Mouse (Mus musculus) left cerebral cortex, postnatal 4 days (tissue): ENCODE measurements around the gene Rhpn2. TPM values are rescaled to one million over a fixed set of nuclear protein-coding genes. Genes with fewer than 3 reads are reported as not detected.

Experiments
- DNase-seq: peaks from one replicate; pipeline ENCODE4 v3.0.0-alpha.2; 2022
- intact Hi-C: fragments of 180-260 bp; cut with DNase I; formaldehyde crosslinking; loops from one replicate; pipeline ENCODE4 v1.15.1; 2025
- total RNA-seq, 2 experiments: library from RNA; stranded (reverse); gene quantifications; 2 replicates each; pipeline ENCODE4 v1.2.3; 2021

The Rhpn2 gene
- total RNA-seq, 2 experiments from 2014 or later = 1.6 to 2.0 TPM

DNA sequence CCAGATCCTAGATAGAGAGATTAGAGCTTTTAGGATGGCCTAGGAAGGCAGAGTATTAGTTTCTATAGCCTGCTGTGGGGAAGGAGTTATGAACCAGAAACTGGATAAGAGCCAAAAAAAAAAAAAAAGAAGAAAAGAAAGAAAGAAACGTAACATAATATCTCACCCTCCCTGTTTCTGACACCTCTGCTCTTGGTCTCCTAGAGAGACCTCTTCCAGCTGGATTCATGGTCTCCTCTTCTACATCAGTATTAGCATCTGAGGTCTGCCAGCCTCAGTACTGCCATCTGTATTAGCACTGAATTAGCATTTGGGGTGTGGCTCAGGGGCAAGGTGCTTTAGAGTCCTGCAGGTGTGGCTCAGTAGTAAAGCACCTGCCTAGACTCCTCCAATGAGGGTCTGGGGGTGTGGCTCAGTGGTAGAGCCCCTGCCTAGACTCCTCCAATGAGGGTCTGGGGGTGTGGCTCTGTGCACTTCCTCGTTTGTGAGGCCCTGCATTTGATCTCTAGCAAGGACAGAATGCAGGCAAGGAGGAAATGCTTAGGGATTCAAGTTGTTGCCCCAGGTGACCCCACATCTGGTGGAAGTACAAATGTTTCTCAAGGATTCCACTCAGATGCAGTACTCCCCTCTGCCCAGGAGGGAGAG is 48.9 kb downstream of the Rhpn2 start:
- intact Hi-C loops = no loop called here

GRCm38 (mm10) chr7:35386525-35386952 is 52.6 kb downstream of the Rhpn2 start:
- DNase-seq = no peak
- intact Hi-C loops = no loop called here

More for the DNA sequence above, 48.9 kb downstream of the Rhpn2 start:
- no peak for DNase-seq

DNA sequence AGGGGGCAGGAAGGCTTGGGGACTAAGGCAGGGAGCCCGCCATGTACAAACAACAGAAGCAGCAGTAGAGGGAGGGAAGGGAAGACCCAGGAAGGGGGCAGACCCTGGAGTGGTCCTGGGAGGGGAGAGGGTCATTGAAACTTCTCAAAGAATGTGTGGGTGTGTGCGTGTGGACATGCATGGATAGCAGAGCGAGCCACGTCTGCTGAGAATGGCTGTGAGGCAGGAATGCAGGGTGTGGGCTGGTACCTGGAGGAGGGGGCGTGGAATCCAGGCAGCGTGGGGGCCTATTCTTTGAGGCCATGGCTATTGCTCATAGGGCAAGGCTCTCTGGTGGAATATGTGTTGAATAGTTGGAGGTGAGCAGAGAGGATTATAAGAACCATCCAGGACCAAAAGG is 54.7 kb downstream of the Rhpn2 start:
- intact Hi-C loops = no loop called here
- DNase-seq = no peak

GRCm38 (mm10) chr7:35392935-35393334 is 59.0 kb downstream of the Rhpn2 start:
- intact Hi-C loops = no loop called here
- DNase-seq = no peak

DNA sequence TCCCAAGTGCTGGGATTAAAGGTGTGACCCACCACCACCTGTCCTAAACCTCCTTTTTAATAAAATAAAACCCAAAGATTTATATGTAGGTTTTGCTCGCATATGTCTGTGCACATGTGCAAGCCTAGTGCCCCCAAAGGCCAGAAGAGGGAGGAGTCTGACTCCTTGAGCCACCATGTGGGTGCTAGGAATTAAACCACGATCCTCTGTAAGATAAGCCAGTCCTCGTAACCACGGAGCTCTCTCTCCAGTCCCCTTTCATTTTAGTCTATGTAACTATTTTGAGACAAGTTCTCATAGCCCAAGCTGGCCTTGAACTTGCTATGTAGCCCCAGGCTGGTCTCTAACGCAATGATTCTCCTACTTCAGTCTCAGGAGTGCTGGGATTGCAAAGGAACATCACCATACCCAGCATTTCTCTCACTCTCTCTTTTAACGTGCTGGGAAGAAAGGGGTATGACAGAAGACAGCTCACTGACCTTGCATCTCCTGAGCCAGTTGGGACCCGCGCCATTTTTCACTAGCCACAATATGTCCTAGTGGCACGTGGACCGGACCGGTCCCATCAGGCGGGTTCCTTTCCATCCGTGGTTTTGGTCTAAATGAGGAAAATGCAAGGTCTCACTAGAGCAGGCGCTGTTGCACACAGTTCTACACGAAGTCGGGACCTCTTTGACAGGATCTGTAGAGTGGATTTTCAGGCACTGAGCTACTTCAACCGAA is 61.9 kb downstream of the Rhpn2 start:
- intact Hi-C loops = no loop called here
- peak; percentile 29 for DNase-seq

GRCm38 (mm10) chr7:35396542-35397168 is 62.7 kb downstream of the Rhpn2 start, which contains the start of the genes Faap24 and Cep89:
TSS of gene Faap24 (minus strand) at chr7:35396836.
TSS of gene Cep89 (plus strand) at chr7:35397035.
- DNase-seq = peak; percentile 88
- intact Hi-C loops = no loop called here

GRCm38 (mm10) chr7:35401169-35401568 is 67.2 kb downstream of the Rhpn2 start:
- intact Hi-C loops = loop anchor here (10.0 kb wide), 1 partner anchor 96 kb away; no protein-coding TSS in a partner anchor
- DNase-seq = no peak

DNA sequence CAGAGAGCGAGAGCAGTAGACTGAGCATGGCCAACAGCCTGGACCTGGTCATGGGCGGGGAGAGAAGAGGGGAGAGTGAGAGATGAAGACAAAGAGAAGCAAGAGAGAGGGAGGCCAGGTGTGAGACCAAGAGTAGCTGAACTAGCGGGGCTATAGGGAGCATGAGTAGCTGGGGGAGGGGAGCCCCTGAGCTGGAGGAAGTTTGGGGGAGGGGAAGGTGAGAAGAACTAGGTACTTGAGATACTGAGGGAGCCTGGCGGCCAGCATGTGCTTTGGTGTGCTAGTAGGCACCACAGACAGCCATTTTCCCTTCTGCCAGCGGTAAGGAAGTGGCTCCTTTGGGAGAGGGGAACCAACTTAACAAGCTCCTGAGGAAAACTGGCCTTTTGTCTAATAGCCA is 81.3 kb downstream of the Rhpn2 start:
- no peak for DNase-seq
- intact Hi-C loops = no loop called here

DNA sequence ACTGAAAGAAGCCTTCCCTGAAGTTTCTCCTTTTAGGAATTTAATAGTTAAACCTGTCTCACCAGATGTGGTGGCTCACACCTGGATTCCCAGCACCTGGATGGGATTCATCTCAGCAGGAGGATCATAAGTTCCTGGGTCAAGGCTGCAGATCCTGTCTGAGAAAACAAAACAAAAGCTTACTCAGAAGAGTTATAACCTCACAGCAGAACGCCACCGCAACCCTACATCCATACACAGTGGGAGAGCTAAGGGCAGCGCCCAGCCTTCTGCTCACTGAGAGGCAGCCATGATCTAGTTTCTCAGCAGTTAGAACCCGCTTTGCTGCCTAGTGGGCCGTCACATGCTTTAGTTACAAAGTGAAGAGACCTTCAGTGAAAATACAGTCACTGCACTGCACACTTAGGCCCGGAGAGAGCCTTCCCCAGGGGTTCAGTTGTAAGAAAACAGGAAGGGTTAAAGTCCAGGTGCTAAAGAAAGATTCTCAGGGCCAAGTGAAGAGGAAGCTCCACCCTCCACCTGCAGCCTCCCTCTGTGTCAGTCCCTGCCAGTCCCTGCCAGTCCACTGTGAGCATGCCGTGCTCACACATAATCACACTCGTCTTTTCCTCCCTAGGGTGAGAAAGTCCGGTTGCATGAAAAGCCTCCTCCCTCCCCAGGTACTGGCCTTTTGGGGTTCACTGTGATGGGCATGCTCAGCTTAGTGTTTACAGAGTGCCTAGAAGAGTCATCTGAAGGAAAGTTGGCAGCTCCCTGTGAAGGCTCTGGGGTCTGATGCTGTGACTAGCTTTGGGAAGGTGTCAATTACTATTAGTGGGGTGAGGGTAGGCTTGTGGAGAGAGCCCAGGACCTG is 82.1 kb downstream of the Rhpn2 start:
- intact Hi-C loops = no loop called here
- DNase-seq = no peak

- no peak for DNase-seq
- intact Hi-C loops = no loop called here
These were observed 82.6 kb downstream of the Rhpn2 start for GRCm38 (mm10) chr7:35416654-35416948.

GRCm38 (mm10) chr7:35423071-35423470 is 89.1 kb downstream of the Rhpn2 start:
- no peak for DNase-seq
- intact Hi-C loops = no loop called here

DNA sequence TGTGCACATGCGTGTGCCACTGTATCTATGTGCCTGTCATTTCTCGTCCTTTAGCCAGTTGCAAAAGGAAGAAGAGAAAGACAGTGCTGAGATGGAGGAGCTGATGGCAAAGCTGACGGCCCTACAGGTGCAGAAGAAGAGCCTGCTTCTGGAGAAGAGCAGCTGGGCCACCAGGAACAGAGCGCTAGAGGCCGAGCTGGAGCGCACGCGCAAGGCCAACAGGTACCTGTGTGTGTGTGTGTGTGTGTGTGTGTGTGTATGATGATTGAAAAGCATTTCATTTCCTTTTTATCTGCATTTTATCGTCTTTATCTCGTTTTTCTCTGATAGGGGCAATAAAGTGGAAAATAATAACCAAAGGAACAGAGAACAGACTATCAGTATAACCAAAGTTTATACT is 94.2 kb downstream of the Rhpn2 start:
- DNase-seq = no peak
- intact Hi-C loops = no loop called here

DNA sequence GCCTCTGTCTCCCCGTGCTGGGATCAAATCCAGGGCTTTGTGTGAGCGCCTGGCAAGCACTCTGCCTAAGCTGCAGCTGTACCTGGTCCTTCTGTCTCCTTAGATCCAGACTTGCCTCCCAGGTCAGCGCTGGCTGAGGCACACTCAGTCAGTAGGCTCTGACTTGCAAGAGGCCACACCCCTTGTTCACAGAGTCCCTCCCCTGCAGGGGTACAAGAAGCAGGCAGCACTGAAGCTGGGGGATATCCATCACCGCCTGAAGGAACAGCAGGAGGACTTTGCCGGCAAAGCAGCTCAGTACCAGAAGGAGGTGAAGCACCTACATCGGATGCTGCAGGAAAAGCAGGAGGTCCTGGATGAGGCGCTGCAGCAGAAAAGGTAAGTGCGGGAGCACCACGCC is 101.3 kb downstream of the Rhpn2 start:
- intact Hi-C loops = no loop called here
- no peak for DNase-seq

Other genes starting within 250 kb of the Rhpn2 start
- 1 to 10 TPM; 2.0 to 2.7 TPM for gene Cebpa, start 214.9 kb upstream of the Rhpn2 start, total RNA-seq
- gene Slc7a10, start 147.8 kb upstream of the Rhpn2 start, total RNA-seq = 10 to 100 TPM; 18.3 to 21.5 TPM
- gene Lrp3, start 118.7 kb upstream of the Rhpn2 start, total RNA-seq = 100 to 1,000 TPM; 102 to 107 TPM
- 10 to 100 TPM; 26.7 to 31.7 TPM for gene Gpatch1, start 15.7 kb upstream of the Rhpn2 start, total RNA-seq
- 10 to 100 TPM in 1 of 2 experiments, 1 to 10 TPM in 1; 9.7 to 11.0 TPM for gene Faap24, start 62.7 kb downstream of the Rhpn2 start, total RNA-seq
- gene Cep89, start 62.9 kb downstream of the Rhpn2 start, total RNA-seq = 10 to 100 TPM; 25.4 to 29.5 TPM
- gene Slc7a9, start 114.6 kb downstream of the Rhpn2 start, total RNA-seq = not detected
- gene Tdrd12, start 203.6 kb downstream of the Rhpn2 start, total RNA-seq = under 1 TPM; 0.38 to 0.66 TPM
- 10 to 100 TPM; 59.2 to 60.1 TPM for gene Nudt19, start 222.1 kb downstream of the Rhpn2 start, total RNA-seq